Mouse (Mus musculus) ES-Bruce4 (cell line): ENCODE measurements around the gene Zfyve21. TPM values are rescaled to one million over a fixed set of nuclear protein-coding genes. Genes with fewer than 3 reads are reported as not detected.

Experiments used
- H3K27ac ChIP-seq: 2 replicates; pipeline ENCODE4 v1.5.1; 2012; ENCODE audit warnings: low read length, inconsistent platforms; ENCODE audit not compliant: insufficient read depth
- H3K27me3 ChIP-seq: 2 replicates; pipeline ENCODE4 v1.6.1; 2012; ENCODE audit warnings: mild to moderate bottlenecking, low read length, inconsistent platforms; ENCODE audit not compliant: control insufficient read depth, poor library complexity, insufficient read depth, severe bottlenecking
- H3K36me3 ChIP-seq: 2 replicates; pipeline ENCODE4 v1.6.1; 2012; ENCODE audit warnings: inconsistent platforms, mild to moderate bottlenecking, low read length, moderate library complexity; ENCODE audit not compliant: control insufficient read depth, poor library complexity, insufficient read depth, severe bottlenecking
- H3K4me1 ChIP-seq: one replicate; pipeline ENCODE4 v1.8.1; 2011; ENCODE audit warnings: low read length; ENCODE audit not compliant: control insufficient read depth, insufficient read depth
- H3K4me3 ChIP-seq: 2 replicates; pipeline ENCODE4 v1.5.1; 2011; ENCODE audit warnings: low read depth, mild to moderate bottlenecking, low read length
- H3K9ac ChIP-seq: 2 replicates; pipeline ENCODE4 v1.6.1; 2012; ENCODE audit warnings: low read depth, mild to moderate bottlenecking, inconsistent platforms; ENCODE audit not compliant: poor library complexity, severe bottlenecking
- H3K9me3 ChIP-seq: replicated peaks from 2 replicates; pipeline ENCODE4 v1.6.1; 2012; ENCODE audit warnings: mild to moderate bottlenecking, low read length, inconsistent platforms; ENCODE audit not compliant: control insufficient read depth, poor library complexity, insufficient read depth, severe bottlenecking
- CTCF ChIP-seq: IDR thresholded peaks from one replicate; pipeline ENCODE4 v1.8.1; 2011; ENCODE audit warnings: low read depth, low read length
- EP300 ChIP-seq: IDR thresholded peaks from 2 replicates; pipeline ENCODE4 v1.6.1; 2011; ENCODE audit warnings: low read depth, low read length; ENCODE audit not compliant: insufficient read depth
- POLR2A ChIP-seq: IDR thresholded peaks from one replicate; pipeline ENCODE4 v1.8.1; 2011; ENCODE audit warnings: low read length; ENCODE audit not compliant: insufficient read depth
- polyA plus RNA-seq: library from polyadenylated mRNA; stranded (reverse); fragments of >200 nt; gene quantifications from 2 replicates; pipeline ENCODE4 v1.2.4, GENCODE M21; 2011; ENCODE audit warnings: low read depth; ENCODE audit not compliant: missing spikeins, insufficient read depth, insufficient read length

Zfyve21 gene
- polyA plus RNA-seq = 36.0 and 37.0 TPM in 2 replicates

GRCm38 (mm10) chr12:111813766-111814617 lies at the start of gene Zfyve21, which contains the start of gene Xrcc3:
TSS of gene Zfyve21 (plus strand) at chr12:111814170.
TSS of gene Xrcc3 (minus strand) at chr12:111813873.
- Histone ChIP-seq H3K27ac (no peak within 1 kb of the TSS), H3K27me3 (no peaks in the 10 kb centered on the region), H3K36me3 (no peaks in the 10 kb centered on the region), H3K9ac (peak within 1 kb of the TSS; percentile 89), H3K9me3 (no peaks in the 10 kb centered on the region), H3K4me1 (no peaks in the 10 kb centered on the region), H3K4me3 (peak within 1 kb of the TSS; percentile 92)
- TF ChIP-seq POLR2A (peak; percentile 79), CTCF (no peak)

GRCm38 (mm10) chr12:111766313-111767236 lies 47.4 kb upstream of the Zfyve21 start:
- peaks cover 7% of the 10 kb centered on the region for H3K4me1 ChIP-seq
- H3K27me3 ChIP-seq = no peaks in the 10 kb centered on the region
- H3K27ac ChIP-seq = no peak overlapping the region
- no peak overlapping the region for H3K9ac ChIP-seq
- H3K36me3 ChIP-seq = no peaks in the 10 kb centered on the region
- H3K4me3 ChIP-seq = no peak overlapping the region
- TF ChIP-seq CTCF (no peak), EP300 (no peak), POLR2A (no peak)
- no peaks in the 10 kb centered on the region for H3K9me3 ChIP-seq

GRCm38 (mm10) chr12:111768322-111768928 lies 45.5 kb upstream of the Zfyve21 start:
- no peak overlapping the region for H3K4me3 ChIP-seq
- 0 out of 2 replicates have a peak, but pooled peaks cover 5% of the 10 kb centered on the region for H3K36me3 ChIP-seq
- H3K27ac ChIP-seq = no peak overlapping the region
- TF ChIP-seq EP300 = no peak
- no peak for TF ChIP-seq CTCF
- TF ChIP-seq POLR2A = no peak
- no peak overlapping the region for H3K9ac ChIP-seq
- H3K4me1 ChIP-seq = peaks cover 4% of the 10 kb centered on the region
- no peaks in the 10 kb centered on the region for H3K27me3 ChIP-seq
- H3K9me3 ChIP-seq = no peaks in the 10 kb centered on the region

GRCm38 (mm10) chr12:111769306-111769705 lies 44.7 kb upstream of the Zfyve21 start:
- TF ChIP-seq POLR2A (no peak), CTCF (peak; percentile 29), EP300 (no peak)
- Histone ChIP-seq H3K9me3 (no peaks in the 10 kb centered on the region), H3K4me1 (peaks cover 4% of the 10 kb centered on the region), H3K4me3 (no peak overlapping the region), H3K36me3 (0 out of 2 replicates have a peak, but pooled peaks cover 5% of the 10 kb centered on the region), H3K27ac (no peak overlapping the region), H3K27me3 (no peaks in the 10 kb centered on the region), H3K9ac (no peak overlapping the region)

- H3K27me3 ChIP-seq = no peaks in the 10 kb centered on the region
- H3K36me3 ChIP-seq = 0 out of 2 replicates have a peak, but pooled peaks cover 5% of the 10 kb centered on the region
- TF ChIP-seq POLR2A = no peak
- no peak for TF ChIP-seq EP300
- TF ChIP-seq CTCF = no peak
- H3K4me1 ChIP-seq = peaks cover 4% of the 10 kb centered on the region
- no peak overlapping the region for H3K27ac ChIP-seq
- no peak overlapping the region for H3K4me3 ChIP-seq
- H3K9me3 ChIP-seq = no peaks in the 10 kb centered on the region
- no peak overlapping the region for H3K9ac ChIP-seq
Observed at GRCm38 (mm10) chr12:111769816-111770577, 44.0 kb upstream of the Zfyve21 start.
